Mouse (Mus musculus) ES-E14 (cell line): ENCODE measurements at regions not wholly inside any gene's neighbourhood (a gene's known extent, or its start where the extent isn't known, plus 50 kb on each side); places are given as distances from the start of the nearest gene placed in this dataset.

Experiments
- DNase-seq: peaks from one replicate; pipeline ENCODE4 v3.0.0-alpha.2; 2013; ENCODE audit warnings: low read depth, low spot score
- H3K27ac ChIP-seq: 2 replicates; pipeline ENCODE4 v1.5.1; 2012; ENCODE audit warnings: low read depth, mild to moderate bottlenecking, low read length, moderate library complexity, mixed read lengths; ENCODE audit not compliant: poor library complexity, insufficient read depth, severe bottlenecking
- H3K36me3 ChIP-seq: 2 replicates; pipeline ENCODE4 v1.6.1; 2012; ENCODE audit warnings: mild to moderate bottlenecking, low read length, moderate library complexity, mixed read lengths; ENCODE audit not compliant: control insufficient read depth, poor library complexity, insufficient read depth, severe bottlenecking
- H3K4me1 ChIP-seq, 2 experiments: fragments of 150-350 bp in 1 of 2; sonication (generic) in 1 of 2; 2 replicates each; pipeline ENCODE4 v1.6.1; 2012; ENCODE audit warnings: low read length in 2 of 2, mild to moderate bottlenecking in 1 of 2, mixed read lengths in 1 of 2; ENCODE audit not compliant: control insufficient read depth in 2 of 2, insufficient read depth in 2 of 2, poor library complexity in 1 of 2
- H3K4me3 ChIP-seq, 2 experiments: fragments of 150-350 bp in 1 of 2; sonication (generic) in 1 of 2; 2 replicates each; pipeline ENCODE4 v1.5.1; 2012; ENCODE audit warnings: low read length in 2 of 2, low read depth in 1 of 2, mild to moderate bottlenecking in 1 of 2, mixed read lengths in 1 of 2; ENCODE audit not compliant: insufficient read depth in 1 of 2, poor library complexity in 1 of 2, severe bottlenecking in 1 of 2
- H3K9ac ChIP-seq: 2 replicates; pipeline ENCODE4 v1.6.1; 2012; ENCODE audit warnings: low read depth, mild to moderate bottlenecking, low read length, mixed read lengths; ENCODE audit not compliant: poor library complexity, insufficient read depth, severe bottlenecking
- H3K9me3 ChIP-seq: fragments of 150-350 bp; sonication (generic); 2 replicates; pipeline ENCODE4 v1.6.1; 2012; ENCODE audit warnings: low read depth, mild to moderate bottlenecking, low read length; ENCODE audit not compliant: control insufficient read depth, insufficient read depth
- CHD2 ChIP-seq: IDR thresholded peaks from 2 replicates; pipeline ENCODE4 v1.6.1; 2014; ENCODE audit warnings: mild to moderate bottlenecking, low read depth, low read length, inconsistent platforms
- HCFC1 ChIP-seq: IDR thresholded peaks from 2 replicates; pipeline ENCODE4 v1.6.1; 2012; ENCODE audit warnings: low read length, inconsistent platforms, borderline replicate concordance; ENCODE audit not compliant: insufficient read depth
- MAFK ChIP-seq: IDR thresholded peaks from 2 replicates; pipeline ENCODE4 v1.6.1; 2014; ENCODE audit warnings: mild to moderate bottlenecking, low read depth, low read length, inconsistent platforms; ENCODE audit not compliant: insufficient read depth
- ZC3H11A ChIP-seq: IDR thresholded peaks from 2 replicates; pipeline ENCODE4 v1.6.1; 2012; ENCODE audit warnings: low read depth, mild to moderate bottlenecking, inconsistent platforms, low read length, borderline replicate concordance
- ZNF384 ChIP-seq: IDR thresholded peaks from 2 replicates; pipeline ENCODE4 v1.6.1; 2012; ENCODE audit warnings: low read depth, low read length, inconsistent platforms
- in situ Hi-C, 2 experiments: fragments of 600-800 bp; cut with MboI; formaldehyde crosslinking; loops; one replicate each; pipeline ENCODE4 v1.15.1; 2025; ENCODE audit warnings: low sequenced_read_pairs in 2 of 2, inconsistent platforms in 1 of 2; ENCODE audit not compliant: unreplicated experiment in 2 of 2

DNA sequence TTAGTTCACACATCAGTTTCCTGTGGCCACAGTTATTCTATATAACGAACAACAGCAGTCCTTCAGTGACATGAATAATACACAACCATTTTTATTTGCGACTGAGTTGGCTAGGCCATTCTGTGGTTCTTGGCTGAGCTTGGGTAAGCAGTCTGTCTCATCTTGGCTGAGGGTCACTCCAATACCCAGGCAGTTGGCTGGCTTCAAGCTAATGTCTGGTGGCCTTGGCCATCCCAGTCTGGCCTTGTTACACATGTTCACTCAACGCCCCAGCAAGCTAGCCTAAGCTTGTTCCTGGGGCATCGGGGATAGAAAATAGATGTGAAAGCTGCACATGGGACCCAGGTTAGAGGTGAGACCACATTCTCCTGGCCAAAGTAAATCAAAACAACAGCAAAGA, 175.5 kb upstream of the Serpine2 start:
- no peak overlapping the region for H3K4me3 ChIP-seq
- H3K9me3 ChIP-seq, result no peaks in the 10 kb centered on the region
- in situ Hi-C loops, result no loop called here
- no peak overlapping the region for H3K9ac ChIP-seq
- no peak for DNase-seq
- TF ChIP-seq ZNF384, result no peak
- TF ChIP-seq HCFC1, result no peak
- TF ChIP-seq CHD2, result no peak
- TF ChIP-seq MAFK, result no peak
- no peak for TF ChIP-seq ZC3H11A
- H3K4me1 ChIP-seq, result no peaks in the 10 kb centered on the region
- no peaks in the 10 kb centered on the region for H3K36me3 ChIP-seq
- no peak overlapping the region for H3K27ac ChIP-seq

DNA sequence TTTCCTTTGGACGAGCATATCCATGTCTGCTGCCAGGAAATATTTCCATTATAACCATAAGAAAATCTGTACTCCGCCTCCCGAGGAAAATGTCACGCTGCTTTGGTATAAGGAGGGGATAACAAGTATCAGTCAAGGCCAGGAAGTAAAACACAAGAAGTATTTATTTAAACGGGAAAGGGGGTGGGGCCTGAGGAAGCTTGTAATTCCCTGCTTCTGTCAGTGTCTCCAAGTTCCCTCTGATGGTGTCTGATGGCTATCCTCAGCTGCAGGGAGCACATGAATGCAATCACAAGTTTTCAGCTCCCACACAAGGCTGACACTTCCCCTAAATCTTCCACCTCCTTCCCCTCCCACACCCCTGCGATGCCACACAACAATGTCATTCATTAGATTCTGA, 172.5 kb upstream of the Serpine2 start:
- Histone ChIP-seq H3K9ac (no peak overlapping the region), H3K4me1 (no peaks in the 10 kb centered on the region), H3K27ac (no peak overlapping the region), H3K36me3 (no peaks in the 10 kb centered on the region), H3K9me3 (no peaks in the 10 kb centered on the region), H3K4me3 (no peak overlapping the region)
- in situ Hi-C loops, result no loop called here
- TF ChIP-seq CHD2 (no peak), ZC3H11A (no peak), MAFK (no peak), ZNF384 (no peak), HCFC1 (no peak)
- no peak for DNase-seq

DNA sequence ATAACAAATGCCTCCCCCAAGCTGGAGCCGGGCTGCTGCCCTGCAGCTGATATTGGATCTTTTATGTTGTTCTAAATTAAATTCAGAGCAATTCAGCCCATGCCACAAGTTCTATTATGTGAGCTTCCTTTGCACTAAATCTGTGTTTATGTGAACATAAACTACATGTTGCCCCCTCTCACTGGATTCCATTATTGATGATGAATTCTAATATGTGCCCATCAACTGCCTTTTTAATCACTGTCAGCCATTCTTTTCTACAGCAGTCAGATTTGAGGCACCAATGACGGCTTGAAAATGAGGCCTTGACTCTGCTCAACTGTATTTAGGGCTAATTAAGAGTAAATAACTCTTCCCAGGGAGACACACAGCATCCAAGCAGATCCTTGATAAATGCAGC, 172.1 kb upstream of the Serpine2 start:
- no peak overlapping the region for H3K9ac ChIP-seq
- no peak for DNase-seq
- TF ChIP-seq MAFK (no peak), ZNF384 (no peak), HCFC1 (no peak), ZC3H11A (no peak), CHD2 (no peak)
- no peak overlapping the region for H3K27ac ChIP-seq
- in situ Hi-C loops, result no loop called here
- no peaks in the 10 kb centered on the region for H3K9me3 ChIP-seq
- no peaks in the 10 kb centered on the region for H3K36me3 ChIP-seq
- H3K4me3 ChIP-seq, result no peak overlapping the region
- H3K4me1 ChIP-seq, result no peaks in the 10 kb centered on the region

DNA sequence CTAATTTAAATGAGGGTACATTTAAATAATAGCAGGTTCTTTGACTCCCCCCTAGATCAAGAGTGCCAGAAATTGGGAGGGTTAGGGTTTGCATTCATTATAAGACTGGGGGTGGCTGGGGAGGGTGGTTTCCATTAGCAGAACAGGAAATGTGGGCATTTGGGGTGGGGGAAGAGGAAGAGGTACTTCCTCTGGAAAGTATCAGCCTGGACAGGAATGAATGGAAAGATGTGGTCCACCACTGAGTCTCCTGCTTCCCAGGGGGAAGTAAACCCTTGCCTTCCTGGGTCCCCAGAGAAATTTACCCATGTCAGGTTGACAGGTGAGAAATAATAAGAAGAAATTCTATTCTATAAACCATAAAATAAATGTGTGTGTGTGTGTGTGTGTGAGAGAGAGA, 171.5 kb upstream of the Serpine2 start:
- Histone ChIP-seq H3K4me1 (no peaks in the 10 kb centered on the region), H3K27ac (no peak overlapping the region), H3K4me3 (no peak overlapping the region), H3K36me3 (no peaks in the 10 kb centered on the region), H3K9ac (no peak overlapping the region), H3K9me3 (no peaks in the 10 kb centered on the region)
- TF ChIP-seq CHD2, result no peak
- TF ChIP-seq ZC3H11A, result no peak
- no peak for TF ChIP-seq ZNF384
- no peak for TF ChIP-seq HCFC1
- no peak for TF ChIP-seq MAFK
- no peak for DNase-seq
- in situ Hi-C loops, result no loop called here

DNA sequence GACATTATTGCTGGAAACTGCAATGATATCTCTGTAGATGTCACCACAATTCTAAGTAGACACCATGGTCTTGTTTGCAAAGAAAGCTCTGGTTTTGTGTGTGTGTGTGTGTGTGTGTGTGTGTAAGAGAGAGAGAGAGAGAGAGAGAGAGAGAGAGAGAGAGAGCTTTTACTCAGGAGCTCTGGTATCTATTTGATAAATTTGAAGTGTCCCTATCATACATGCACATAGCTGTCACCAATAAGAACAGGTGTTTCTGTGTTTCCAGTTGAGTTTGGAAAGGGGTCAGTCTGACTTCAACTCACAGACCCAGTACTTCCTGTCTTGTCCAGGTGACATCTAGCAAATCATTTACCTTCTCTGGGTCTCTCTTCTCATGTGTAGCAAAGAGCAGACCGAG, 169.7 kb upstream of the Serpine2 start:
- DNase-seq, result no peak
- no peak for TF ChIP-seq CHD2
- TF ChIP-seq ZNF384, result no peak
- no peak for TF ChIP-seq ZC3H11A
- no peak for TF ChIP-seq HCFC1
- TF ChIP-seq MAFK, result no peak
- no peaks in the 10 kb centered on the region for H3K36me3 ChIP-seq
- no peak overlapping the region for H3K27ac ChIP-seq
- H3K9ac ChIP-seq, result no peak overlapping the region
- H3K9me3 ChIP-seq, result no peaks in the 10 kb centered on the region
- H3K4me1 ChIP-seq, result no peaks in the 10 kb centered on the region
- in situ Hi-C loops, result no loop called here
- no peak overlapping the region for H3K4me3 ChIP-seq
